Mouse (Mus musculus) frontal cortex, adult 2 months (tissue): ENCODE measurements around the gene Cep290. TPM values are rescaled to one million over a fixed set of nuclear protein-coding genes. Genes with fewer than 3 reads are reported as not detected.

Experiments used
- DNase-seq, 2 experiments: peaks; one replicate each; pipeline ENCODE4 v3.0.0; 2022; ENCODE audit warnings: low spot score in 1 of 2; ENCODE audit errors: extremely low spot score in 1 of 2
- polyA plus RNA-seq: library from polyadenylated mRNA; depleted of rRNA; stranded (reverse); fragments of >200 nt; gene quantifications from 2 replicates; pipeline ENCODE4 v1.2.3, GENCODE M21; 2012; rRNA removed

The Cep290 gene
- polyA plus RNA-seq, 1 experiment: 9.6 TPM

DNA sequence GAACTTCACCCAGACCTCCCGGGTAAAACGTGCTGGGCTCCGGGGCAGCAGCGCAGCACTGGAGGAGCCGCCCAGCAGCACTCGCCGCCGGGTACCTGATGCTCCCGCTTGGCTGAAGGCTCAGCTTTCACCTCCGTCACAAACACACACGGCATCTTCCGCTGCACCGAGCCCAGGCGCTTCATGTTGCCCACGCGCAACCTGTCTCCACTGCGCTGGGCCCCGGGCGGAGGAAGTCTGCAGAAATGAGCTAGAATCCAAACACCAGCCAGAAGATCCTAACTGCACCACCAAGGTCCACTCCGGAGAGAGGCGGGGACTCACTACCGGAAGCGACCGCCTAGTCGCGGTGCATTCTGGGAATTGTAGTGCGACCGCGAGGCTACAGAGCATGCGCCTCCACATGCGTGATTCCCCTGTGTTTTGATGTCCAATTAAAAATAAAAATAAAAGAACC lies 101.6 kb downstream of the Cep290 start:
- DNase-seq: peak; percentile 86 to 95

DNA sequence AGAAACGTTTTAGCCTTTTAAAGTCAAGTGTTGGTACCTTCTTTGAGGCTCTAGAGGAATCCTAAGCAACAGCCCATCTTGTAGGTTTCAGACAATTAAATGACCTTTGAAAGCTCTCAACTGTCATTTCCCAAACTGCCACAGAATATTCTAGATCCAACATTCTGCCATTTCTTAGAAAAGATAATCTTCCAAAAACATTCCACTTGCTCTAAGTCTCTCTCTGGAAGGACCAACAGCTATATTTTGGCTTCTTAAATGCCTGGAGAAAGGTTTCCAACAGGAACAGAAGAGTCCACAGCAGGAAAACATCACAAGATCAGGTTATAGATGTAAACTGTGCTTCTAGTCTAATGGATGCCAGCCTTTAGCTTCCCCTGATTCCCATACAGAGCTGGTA lies 103.0 kb downstream of the Cep290 start, which contains the start of the genes 4930430F08Rik and 1700017N19Rik:
4930430F08Rik (minus strand) TSS at position 101 of the 400 bp plus-strand sequence.
1700017N19Rik (plus strand) TSS at position 162 of the 400 bp plus-strand sequence.
- no peak for DNase-seq

DNA sequence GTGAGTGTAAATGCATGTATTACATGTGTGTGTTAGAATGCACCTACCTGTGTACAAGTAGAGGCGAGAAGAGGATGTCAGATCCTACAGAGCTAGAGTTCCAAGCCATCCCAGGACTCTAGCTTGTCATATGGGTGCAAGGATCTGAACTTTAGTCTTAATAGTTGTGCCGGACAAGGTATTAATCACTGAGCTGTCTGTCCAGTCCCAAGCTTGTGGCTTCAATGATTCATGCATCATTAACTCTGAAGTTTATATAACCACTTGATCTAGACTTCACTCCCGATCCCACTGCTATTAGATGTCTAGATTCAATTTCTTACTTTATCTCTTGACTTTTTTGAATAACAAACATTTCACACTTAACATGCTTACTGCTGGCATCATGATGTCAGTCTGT lies 111.0 kb downstream of the Cep290 start:
- no peak for DNase-seq

DNA sequence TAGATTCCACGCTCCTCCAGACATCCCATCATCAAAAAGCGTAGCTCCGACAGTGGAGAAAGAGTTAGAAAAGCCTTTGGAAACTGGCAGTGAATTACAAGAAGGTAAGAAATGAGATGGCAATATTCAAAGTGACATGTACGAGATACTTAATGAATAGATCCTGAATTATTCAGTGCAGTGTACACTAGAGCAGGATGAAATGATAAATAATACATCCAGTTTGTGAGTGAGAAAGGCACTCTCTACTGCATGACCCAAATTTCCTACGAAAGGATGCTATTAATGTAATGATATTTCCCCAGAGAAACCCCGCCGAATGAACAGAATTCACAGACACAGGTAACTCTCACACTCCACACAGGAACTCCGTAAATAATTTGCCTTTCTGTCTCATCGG lies 116.2 kb downstream of the Cep290 start:
- no peak for DNase-seq

DNA sequence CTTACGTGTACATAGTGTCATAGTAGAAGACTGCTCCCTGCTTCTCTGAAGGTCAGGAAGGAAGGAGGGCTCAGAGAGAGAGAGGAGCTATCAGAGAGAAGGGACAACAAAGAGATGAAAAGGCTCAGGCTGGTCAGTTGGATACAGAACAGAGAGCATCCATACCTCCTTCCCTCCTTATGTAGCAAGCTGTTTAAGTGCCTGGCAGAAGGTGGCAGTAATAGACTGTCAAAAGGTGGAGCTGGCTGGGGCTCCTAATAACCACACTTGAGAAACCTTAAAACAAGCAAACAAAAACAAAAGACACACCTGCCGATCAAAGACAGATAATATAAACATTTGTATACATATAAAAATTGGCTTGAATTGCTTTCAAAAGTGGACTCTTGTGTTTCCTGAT lies 116.9 kb downstream of the Cep290 start:
- DNase-seq: peak in 1 of 2 experiments; percentile 36

DNA sequence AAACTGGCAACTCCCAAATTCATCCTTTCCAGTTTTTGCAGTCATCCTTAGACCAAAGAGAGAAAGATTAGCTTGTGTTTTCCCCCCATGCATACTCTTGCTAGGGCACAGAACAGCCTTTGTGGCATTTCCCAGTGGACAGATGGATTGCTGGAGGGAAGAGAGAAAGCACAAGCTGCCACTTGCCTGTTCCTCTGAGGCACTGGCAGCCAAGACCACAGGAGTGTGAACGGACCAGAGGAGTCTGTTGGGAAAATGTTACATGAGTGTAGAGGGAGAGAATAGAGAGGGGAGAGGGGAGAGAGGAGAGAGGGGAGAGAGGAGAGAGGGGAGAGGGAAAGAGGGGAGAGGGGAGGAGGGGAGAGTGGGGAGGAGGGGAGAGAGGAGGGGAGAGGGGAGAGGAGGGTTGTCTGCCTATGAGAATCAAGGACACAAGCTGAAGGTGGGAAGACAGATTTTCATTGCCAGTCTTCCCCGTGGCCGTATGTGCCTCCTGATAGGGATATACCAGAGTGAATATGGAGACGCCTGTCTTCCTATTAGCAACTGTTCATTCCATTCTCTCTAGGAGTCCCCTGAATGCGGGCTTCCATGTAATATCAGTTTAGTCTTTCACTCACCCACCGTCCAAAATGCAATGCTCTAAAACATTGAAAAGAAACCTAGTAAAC lies 130.0 kb downstream of the Cep290 start:
- DNase-seq: no peak

DNA sequence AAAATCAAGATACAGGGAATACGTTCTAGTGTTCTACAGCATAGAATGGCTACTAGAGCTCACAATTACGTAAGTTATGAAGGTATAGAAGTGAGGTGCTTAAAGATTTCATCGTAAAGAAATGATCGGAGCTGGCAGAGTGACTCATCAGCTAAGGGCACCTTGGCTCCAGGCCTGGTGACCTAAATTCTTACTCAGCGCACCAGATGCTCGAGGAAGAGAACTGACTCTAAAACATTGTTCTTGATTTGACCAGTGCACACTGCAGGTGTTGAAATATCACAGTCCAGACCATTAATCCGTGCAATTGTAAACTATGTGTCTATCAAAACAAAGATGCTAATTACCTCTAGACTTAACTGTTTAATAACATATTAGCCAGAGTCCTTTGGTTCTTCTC lies 132.1 kb downstream of the Cep290 start:
- DNase-seq: no peak

DNA sequence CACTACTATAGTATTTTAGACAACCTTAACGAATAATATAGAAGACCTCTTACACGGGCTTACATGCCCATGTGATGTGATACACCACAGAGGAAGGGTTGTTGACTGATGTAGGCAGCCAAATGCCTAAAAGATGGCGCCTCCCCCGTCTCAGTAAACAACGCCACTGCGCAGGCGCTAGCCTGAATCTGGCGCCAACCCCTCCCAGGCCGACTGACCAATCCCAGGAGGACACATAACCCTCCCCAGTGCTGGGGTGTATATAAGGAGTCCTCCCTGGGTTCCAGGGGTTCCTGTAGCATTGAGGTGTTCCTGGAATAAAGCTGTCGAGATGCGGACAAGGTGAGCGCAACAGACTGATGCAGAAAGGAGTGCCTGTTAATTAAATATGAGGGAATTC lies 132.7 kb downstream of the Cep290 start:
- DNase-seq: no peak

DNA sequence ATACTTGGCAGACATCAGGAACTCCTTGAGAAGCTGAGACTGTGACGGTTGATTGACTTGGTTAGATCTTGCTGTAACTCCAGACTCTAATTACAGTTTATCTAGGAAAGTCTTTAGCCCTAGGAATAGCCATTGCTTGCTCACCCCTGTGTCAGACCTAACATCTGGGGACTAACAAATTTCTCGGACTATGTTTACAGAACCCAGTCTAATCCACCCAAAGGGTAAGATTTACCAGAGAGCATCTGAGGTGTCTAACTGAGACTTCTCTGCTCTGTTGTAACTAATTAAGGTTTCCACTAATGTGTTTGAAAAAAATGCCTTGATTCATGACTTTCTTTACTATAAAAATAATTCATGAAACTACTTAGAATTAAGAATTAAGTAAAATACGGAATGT lies 135.1 kb downstream of the Cep290 start:
- DNase-seq: no peak

Other genes starting within 250 kb of the Cep290 start
- gene Gm4301, start 151.9 kb upstream of the Cep290 start, polyA plus RNA-seq: not detected in 2 replicates
- gene Gm4302, start 146.7 kb upstream of the Cep290 start, polyA plus RNA-seq: not detected in 2 replicates
- gene Gm4303, start 141.6 kb upstream of the Cep290 start, polyA plus RNA-seq: not detected in 2 replicates
- gene Gm4305, start 136.5 kb upstream of the Cep290 start, polyA plus RNA-seq: not detected in 2 replicates
- gene Gm4307, start 126.2 kb upstream of the Cep290 start, polyA plus RNA-seq: not detected in 2 replicates
- not detected in 2 replicates for gene Gm4312, start 105.0 kb upstream of the Cep290 start, polyA plus RNA-seq
- gene Tmtc3, start 208 bp upstream of the Cep290 start, polyA plus RNA-seq: 6.4 and 7.1 TPM in 2 replicates
- 22.6 and 22.8 TPM in 2 replicates for gene 4930430F08Rik, start 102.9 kb downstream of the Cep290 start, polyA plus RNA-seq
- not detected in 2 replicates for gene 1700017N19Rik, start 102.9 kb downstream of the Cep290 start, polyA plus RNA-seq